22 mouse cellular contexts compared by ENCODE assay signal in genomic region chr10:70004831-70005230, GRCm38 (mm10).
"Had no signal": no experiment of that assay in that cellular context is flagged by ENCODE, and none has a peak within 500 bp of the region (broad histone marks: within the 10 kb centered on the region; RNA-seq: fewer than 3 reads in every experiment).

No protein-coding gene starts in this region.

- H3K27me3 ChIP-seq: heart, embryonic 13.5 days; heart, embryonic 15.5 days; hindbrain, embryonic 13.5 days; hindbrain, embryonic 15.5 days; kidney, embryonic 15.5 days; limb, embryonic 13.5 days; limb, embryonic 15.5 days had no signal

- H3K27ac ChIP-seq: heart, embryonic 10.5 days; heart, embryonic 13.5 days; heart, embryonic 15.5 days; hindbrain, embryonic 13.5 days; hindbrain, embryonic 15.5 days; hindbrain, postnatal 0 days; kidney, embryonic 15.5 days; kidney, postnatal 0 days; limb, embryonic 13.5 days; limb, embryonic 15.5 days had no signal

- H3K9ac ChIP-seq: heart, embryonic 13.5 days; heart, embryonic 15.5 days; hindbrain, embryonic 13.5 days; hindbrain, embryonic 15.5 days; kidney, embryonic 15.5 days; limb, embryonic 13.5 days; limb, embryonic 15.5 days had no signal

- DNase-seq: gastrocnemius, postnatal 14 days; gastrocnemius, postnatal 36 days; heart, adult 18-20 months; kidney, adult 11 months; kidney, adult 2 months; kidney, adult 9 months; kidney, postnatal 14 days; kidney, postnatal 36 days; layer of hippocampus, adult 9-11 months; layer of hippocampus, postnatal 36 days; left cerebral cortex, postnatal 4 days had no signal

- H3K9me3 ChIP-seq: heart, embryonic 10.5 days; heart, embryonic 13.5 days; heart, embryonic 15.5 days; hindbrain, embryonic 13.5 days; hindbrain, embryonic 15.5 days; kidney, embryonic 15.5 days; limb, embryonic 13.5 days; limb, embryonic 15.5 days had no signal

- H3K4me1 ChIP-seq: heart, embryonic 10.5 days; heart, embryonic 13.5 days; heart, embryonic 15.5 days; hindbrain, embryonic 13.5 days; hindbrain, embryonic 15.5 days; limb, embryonic 13.5 days; limb, embryonic 15.5 days had no signal

- H3K4me3 ChIP-seq: heart, embryonic 10.5 days; heart, embryonic 13.5 days; heart, embryonic 15.5 days; hindbrain, embryonic 13.5 days; hindbrain, embryonic 15.5 days; kidney, embryonic 15.5 days; limb, embryonic 13.5 days; limb, embryonic 15.5 days had no signal

- H3K4me2 ChIP-seq: heart, embryonic 13.5 days; heart, embryonic 15.5 days; hindbrain, embryonic 13.5 days; hindbrain, embryonic 15.5 days; kidney, embryonic 15.5 days; limb, embryonic 13.5 days; limb, embryonic 15.5 days had no signal

- ATAC-seq: hindbrain, postnatal 0 days; intestine, embryonic 16.5 days had no signal
